Mouse (Mus musculus): ENCODE results near the gene Prkce.

DNA sequence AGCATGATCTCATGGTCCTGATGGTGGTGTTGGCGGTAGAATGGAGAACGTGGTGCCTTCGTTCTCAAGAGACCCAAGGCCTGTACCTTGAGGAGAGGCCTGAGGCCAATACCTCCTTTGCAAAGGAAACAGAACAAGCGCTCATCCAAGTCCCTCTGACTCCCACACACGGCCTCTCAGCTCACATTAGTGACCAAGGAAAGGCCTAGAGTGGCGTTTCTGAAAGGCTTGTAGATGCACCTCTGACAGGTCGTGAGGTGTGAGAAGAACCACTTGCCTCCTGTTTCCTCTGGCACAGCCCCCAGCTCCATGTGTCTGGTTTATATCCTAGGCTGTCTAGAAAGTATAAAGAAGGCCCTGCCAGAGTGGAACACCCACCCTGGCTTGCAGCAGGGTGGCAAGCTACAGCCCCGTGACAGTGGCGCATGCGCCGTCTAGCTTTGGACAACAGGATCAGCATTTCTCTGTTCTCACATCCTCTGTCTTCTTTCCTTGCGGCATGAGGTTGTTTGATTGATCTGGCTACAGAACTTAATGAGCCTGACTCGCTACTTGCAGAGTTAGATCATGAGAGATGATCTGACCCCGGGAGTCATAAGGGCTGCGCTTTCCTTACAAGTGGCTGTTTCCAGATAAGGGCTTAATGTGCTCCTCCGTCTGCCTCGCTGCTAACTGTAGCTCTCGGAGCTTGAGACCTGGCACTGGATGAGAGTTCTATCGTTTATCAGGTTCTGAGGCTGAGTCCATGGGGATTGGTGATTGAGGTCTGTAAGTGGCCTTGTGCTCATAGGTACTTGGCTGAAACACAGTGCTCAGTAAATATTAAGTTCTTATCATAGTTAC lies 136.0 kb downstream of the Prkce start:
- TF ChIP-seq POLR2A (IDR thresholded peaks at IDR 0.05; ENCODE audit: borderline replicate concordance, extremely low read depth, insufficient read depth, insufficient read length, poor library complexity, severe bottlenecking) (no peak), CTCF (IDR thresholded peaks at IDR 0.05; ENCODE audit: borderline replicate concordance, extremely low read depth, insufficient read depth, insufficient read length) (no peak)

Measured in brain, embryonic 14.5 days (tissue).